Mouse (Mus musculus): ENCODE measurements around the gene Rab31. TPM values are rescaled to one million over a fixed set of nuclear protein-coding genes. Genes with fewer than 3 reads are reported as not detected.

Gene Rab31
- total and polyA plus RNA-seq, 3 experiments: 0.79 to 2.8 (median 1.2) TPM

- Histone ChIP-seq H3K4me1 (ENCODE audit: control insufficient read depth in 1 of 2, insufficient read depth in 2 of 2) (peaks cover 6 to 24% of the 10 kb centered on the region in 2 experiments; a peak in 3 of 4 replicates), H3K4me2 (ENCODE audit: insufficient read depth, low read depth, poor library complexity, severe bottlenecking) (no peak overlapping the region), H3K36me3 (replicated peaks in 1 of 2; ENCODE audit: control insufficient read depth in 1 of 2, insufficient read depth in 1 of 2, low read length in 1 of 2) (peaks cover 0 to 3% of the 10 kb centered on the region in 2 experiments), H3K79me2 (replicated peaks; ENCODE audit: control insufficient read depth, extremely low read depth, insufficient read depth, poor library complexity, severe bottlenecking) (peaks cover 15% of the 10 kb centered on the region), H3K27ac (ENCODE audit: insufficient read depth, low read depth) (no peak overlapping the region), H3K27me3 (replicated peaks) (no peaks in the 10 kb centered on the region), H3K9ac (ENCODE audit: insufficient read depth, low read depth) (no peak overlapping the region), H3K4me3 (replicated peaks in 1 of 3; ENCODE audit: low read depth in 2 of 3, low read length in 2 of 3, poor library complexity in 1 of 3) (no peak overlapping the region), H3K9me3 (replicated peaks; ENCODE audit: low read length) (no peaks in the 10 kb centered on the region)
- dilution Hi-C loops (cut with MboI; ENCODE audit: extremely low pct_ligation_motif_present, extremely low pct_unique_long_range_greater_than_20kb, low sequenced_read_pairs): no loop called here
- in situ Hi-C loops (cut with MboI; ENCODE audit: low pct_ligation_motif_present, low pct_unique_long_range_greater_than_20kb, low sequenced_read_pairs): no loop called here
- TF ChIP-seq NELFE (IDR thresholded peaks at IDR 0.05; ENCODE audit: low read depth, low read length) (no peak), CHD2 (IDR thresholded peaks at IDR 0.05; ENCODE audit: low read length) (no peak), MXI1 (IDR thresholded peaks at IDR 0.05; ENCODE audit: low read depth, low read length) (no peak), KAT2A (IDR thresholded peaks at IDR 0.05; ENCODE audit: insufficient replicate concordance, low read length) (no peak), USF1 (IDR thresholded peaks at IDR 0.05; ENCODE audit: low read depth, low read length) (no peak), CHD1 (IDR thresholded peaks at IDR 0.05; ENCODE audit: low read depth, low read length) (no peak)
- DNase-seq (ENCODE audit: extremely low read depth): no peak
Measured at GRCm38 (mm10) chr17:65780970-65781369, 8.4 kb upstream of the Rab31 start.

GRCm38 (mm10) chr17:65777461-65777860, 4.9 kb upstream of the Rab31 start:
- no peak for TF ChIP-seq UBTF (IDR thresholded peaks at IDR 0.05; ENCODE audit: low read depth, low read length)
- no peak for TF ChIP-seq E2F4 (IDR thresholded peaks at IDR 0.05; ENCODE audit: insufficient replicate concordance, low read depth, low read length)
- dilution Hi-C loops (cut with MboI; ENCODE audit: extremely low pct_ligation_motif_present, extremely low pct_unique_long_range_greater_than_20kb, low sequenced_read_pairs): no loop called here
- in situ Hi-C loops (cut with MboI; ENCODE audit: low pct_ligation_motif_present, low pct_unique_long_range_greater_than_20kb, low sequenced_read_pairs): no loop called here
- Histone ChIP-seq H3K4me2 (ENCODE audit: insufficient read depth, low read depth, poor library complexity, severe bottlenecking) (no peak overlapping the region), H3K36me3 (replicated peaks in 1 of 2; ENCODE audit: control insufficient read depth in 1 of 2, insufficient read depth in 1 of 2, low read length in 1 of 2) (no peaks in the 10 kb centered on the region), H3K4me3 (replicated peaks in 1 of 3; ENCODE audit: low read depth in 2 of 3, low read length in 2 of 3, poor library complexity in 1 of 3) (no peak overlapping the region), H3K9ac (ENCODE audit: insufficient read depth, low read depth) (no peak overlapping the region), H3K27me3 (replicated peaks) (no peaks in the 10 kb centered on the region), H3K9me3 (replicated peaks; ENCODE audit: low read length) (no peaks in the 10 kb centered on the region), H3K79me2 (replicated peaks; ENCODE audit: control insufficient read depth, extremely low read depth, insufficient read depth, poor library complexity, severe bottlenecking) (no peaks in the 10 kb centered on the region), H3K27ac (ENCODE audit: insufficient read depth, low read depth) (no peak overlapping the region), H3K4me1 (ENCODE audit: control insufficient read depth in 1 of 2, insufficient read depth in 2 of 2) (peaks cover 0 to 7% of the 10 kb centered on the region in 2 experiments; a peak in 2 of 4 replicates)
- DNase-seq (ENCODE audit: extremely low read depth): no peak

- TF ChIP-seq RAD21 (IDR thresholded peaks at IDR 0.05; ENCODE audit: low read depth, low read length) (no peak), JUN (IDR thresholded peaks at IDR 0.05; ENCODE audit: insufficient read depth, low read depth, low read length) (no peak), USF1 (IDR thresholded peaks at IDR 0.05; ENCODE audit: low read depth, low read length) (no peak), MAZ (IDR thresholded peaks at IDR 0.05; ENCODE audit: low read depth, low read length) (no peak), UBTF (IDR thresholded peaks at IDR 0.05; ENCODE audit: low read depth, low read length) (no peak), ZKSCAN1 (IDR thresholded peaks at IDR 0.05; ENCODE audit: borderline replicate concordance, low read depth, low read length) (no peak), ZMIZ1 (IDR thresholded peaks at IDR 0.05; ENCODE audit: low read depth, low read length) (no peak), POLR2AphosphoS2 (IDR thresholded peaks at IDR 0.05; ENCODE audit: low read depth, low read length) (no peak), SMC3 (IDR thresholded peaks at IDR 0.05; ENCODE audit: low read depth, low read length) (no peak), ZNF384 (IDR thresholded peaks at IDR 0.05; ENCODE audit: low read depth, low read length) (no peak), MEF2A (IDR thresholded peaks at IDR 0.05; ENCODE audit: borderline replicate concordance, low read depth, low read length) (no peak)
- Histone ChIP-seq H3K4me1 (ENCODE audit: control insufficient read depth in 1 of 2, insufficient read depth in 2 of 2) (peaks cover 0 to 4% of the 10 kb centered on the region in 2 experiments; a peak in 2 of 4 replicates), H3K9ac (ENCODE audit: insufficient read depth, low read depth) (no peak overlapping the region), H3K79me2 (replicated peaks; ENCODE audit: control insufficient read depth, extremely low read depth, insufficient read depth, poor library complexity, severe bottlenecking) (no peaks in the 10 kb centered on the region), H3K9me3 (replicated peaks; ENCODE audit: low read length) (no peaks in the 10 kb centered on the region), H3K27me3 (replicated peaks) (no peaks in the 10 kb centered on the region), H3K4me2 (ENCODE audit: insufficient read depth, low read depth, poor library complexity, severe bottlenecking) (no peak overlapping the region), H3K36me3 (replicated peaks in 1 of 2; ENCODE audit: control insufficient read depth in 1 of 2, insufficient read depth in 1 of 2, low read length in 1 of 2) (no peaks in the 10 kb centered on the region), H3K4me3 (replicated peaks in 1 of 3; ENCODE audit: low read depth in 2 of 3, low read length in 2 of 3, poor library complexity in 1 of 3) (no peak overlapping the region), H3K27ac (ENCODE audit: insufficient read depth, low read depth) (no peak overlapping the region)
- in situ Hi-C loops (cut with MboI; ENCODE audit: low pct_ligation_motif_present, low pct_unique_long_range_greater_than_20kb, low sequenced_read_pairs): no loop called here
- no peak for DNase-seq (ENCODE audit: extremely low read depth)
- dilution Hi-C loops (cut with MboI; ENCODE audit: extremely low pct_ligation_motif_present, extremely low pct_unique_long_range_greater_than_20kb, low sequenced_read_pairs): no loop called here
Measured at GRCm38 (mm10) chr17:65776228-65776627, 3.7 kb upstream of the Rab31 start.

Measured in CH12.LX (cell line).